Comparison of ENCODE assay signal across 8 mouse cellular contexts in genomic region chr1:136683561-136684131, GRCm38 (mm10). TPM values are rescaled to one million over a fixed set of nuclear protein-coding genes. Genes with fewer than 3 reads are reported as not detected.
DNase-seq lines count a peak whose midpoint lies in the region; ATAC-seq and TF ChIP-seq lines count a peak whose summit lies in the region.

No protein-coding gene starts in this region.

- H3K27me3 ChIP-seq in heart, postnatal 0 days (ENCODE audit: control insufficient read depth, insufficient read depth, low read length) = no peaks in the 10 kb centered on the region

- peak; percentile 32 to 46 for DNase-seq in kidney, postnatal 4 days
- no peak for DNase-seq in kidney, postnatal 25 days
- DNase-seq in adipocyte (ENCODE audit: low spot score) = peak; percentile 71
- DNase-seq in heart, postnatal 0 days (ENCODE audit: low spot score) = peak; percentile 52
- DNase-seq in spleen, adult 18-20 months = no peak

- WGBS in heart, postnatal 0 days = 50% methylated on average over 10 of the region's 10 CpGs

- TF ChIP-seq CTCF in heart, postnatal 0 days (IDR thresholded peaks at IDR 0.05; ENCODE audit: low read depth) = no peak

- no peaks in the 10 kb centered on the region for H3K9me3 ChIP-seq in heart, postnatal 0 days (replicated peaks; ENCODE audit: control insufficient read depth, low read length)

- H3K4me1 ChIP-seq in heart, postnatal 0 days (ENCODE audit: control insufficient read depth, insufficient read depth) = 0 out of 2 replicates have a peak, but pooled peaks cover 9% of the 10 kb centered on the region

- TF ChIP-seq EP300 in heart, postnatal 0 days (IDR thresholded peaks at IDR 0.05; ENCODE audit: low read depth) = no peak

- H3K27ac ChIP-seq in heart, postnatal 0 days (ENCODE audit: low read depth) = peak overlapping the region; percentile 69

- H3K36me3 ChIP-seq in heart, postnatal 0 days (replicated peaks; ENCODE audit: control insufficient read depth, insufficient read depth, low read length) = no peaks in the 10 kb centered on the region

- ATAC-seq in heart, postnatal 0 days (ENCODE audit: insufficient read depth, low read depth) = peak; percentile 63
- ATAC-seq in megakaryocyte-erythroid progenitor cell, adult 5-6 weeks (replicated peaks; ENCODE audit: low FRiP score, low TSS enrichment, poor library complexity, severe bottlenecking) = 0 out of 2 replicates have a peak, but pooled peaks have one; percentile 21
- ATAC-seq in erythroid progenitor cell, adult 5-6 weeks (replicated peaks; ENCODE audit: low FRiP score, poor library complexity, severe bottlenecking) = no peak
- ATAC-seq in CD4-positive, CD25-positive, alpha-beta regulatory T cell, adult 4 months = no peak

- H3K4me2 ChIP-seq in heart, postnatal 0 days (ENCODE audit: low read depth, low read length) = peak overlapping the region; percentile 23; the same call in 1 of the 2 replicates

- H3K4me3 ChIP-seq in heart, postnatal 0 days (ENCODE audit: low read depth, low read length) = no peak overlapping the region

- no peak overlapping the region for H3K9ac ChIP-seq in heart, postnatal 0 days (replicated peaks; ENCODE audit: low read depth, low read length)

RNA-seq across cellular contexts. Expression of gene Zfp281, which starts 58.9 kb away (rescaled TPM):
- 13.7 and 16.2 TPM in 2 replicates for total RNA-seq in heart, postnatal 0 days (2014; rRNA removed; ENCODE audit: low replicate concordance)
- 7.4 and 8.3 TPM in 2 replicates for polyA plus RNA-seq in heart, postnatal 0 days (2015; fragmentation: Nextera tagmentation; extraction: Ambion mirVana)
- total RNA-seq in megakaryocyte-erythroid progenitor cell, adult 5-6 weeks (2014; fragmentation: Nextera tagmentation) = 18.6 and 20.3 TPM in 2 replicates
- total RNA-seq in megakaryocyte-erythroid progenitor cell, adult 5-6 weeks (2017) = 25.2 and 29.7 TPM in 2 replicates
- 5.0 and 7.2 TPM in 2 replicates for total RNA-seq in erythroid progenitor cell, adult 5-6 weeks (2015; ENCODE audit: low replicate concordance)
- 4.1 and 5.6 TPM in 2 replicates for total RNA-seq in erythroid progenitor cell, adult 5-6 weeks (2017; ENCODE audit: low replicate concordance)
- polyA plus RNA-seq in CD4-positive, CD25-positive, alpha-beta regulatory T cell, adult 4 months (2017; shearing (Covaris generic)) = 10 to 100 TPM; 18.5 to 32.8 TPM

Comparison
In these comparisons a context has a peak if more than half of its experiments do, and no peak if none do; other contexts are left out.
1. DNase-seq: peak in kidney, postnatal 4 days (2 of 2), adipocyte (single experiment) and heart, postnatal 0 days (single experiment); none in kidney, postnatal 25 days (0 of 2) and spleen, adult 18-20 months (0 of 2).
2. ATAC-seq: peak in heart, postnatal 0 days (single experiment) and megakaryocyte-erythroid progenitor cell, adult 5-6 weeks (single experiment); none in erythroid progenitor cell, adult 5-6 weeks (single experiment) and CD4-positive, CD25-positive, alpha-beta regulatory T cell, adult 4 months (single experiment).